Mouse (Mus musculus): ENCODE measurements at regions not wholly inside any gene's neighbourhood (a gene's known extent, or its start where the extent isn't known, plus 50 kb on each side); places are given as distances from the start of the nearest gene placed in this dataset.

- no peak for DNase-seq
Measured at GRCm38 (mm10) chr16:76827674-76828441, 185.6 kb upstream of the Usp25 start.

GRCm38 (mm10) chr16:76821261-76821660 lies 192.2 kb upstream of the Usp25 start:
- no peak for DNase-seq

GRCm38 (mm10) chr16:76816056-76816885 lies 197.2 kb upstream of the Usp25 start:
- DNase-seq: no peak

- no peak for DNase-seq
Measured at GRCm38 (mm10) chr16:76803725-76804124, 209.8 kb upstream of the Usp25 start.

GRCm38 (mm10) chr16:76786405-76787155 lies 226.9 kb upstream of the Usp25 start:
- peak; percentile 17 for DNase-seq

GRCm38 (mm10) chr16:76782656-76783055 lies 230.8 kb upstream of the Usp25 start:
- DNase-seq: no peak

GRCm38 (mm10) chr16:76775790-76776189 lies 237.7 kb upstream of the Usp25 start:
- no peak for DNase-seq

- DNase-seq: no peak
Measured at GRCm38 (mm10) chr16:76774032-76774431, 239.5 kb upstream of the Usp25 start.

- DNase-seq: no peak
Measured at GRCm38 (mm10) chr16:76773466-76773865, 240.0 kb upstream of the Usp25 start.

- no peak for DNase-seq
Measured at GRCm38 (mm10) chr16:76768607-76769006, 244.9 kb upstream of the Usp25 start.

- no peak for DNase-seq
Measured at GRCm38 (mm10) chr16:76766636-76767035, 246.9 kb upstream of the Usp25 start.

GRCm38 (mm10) chr16:76765536-76765935 lies 248.0 kb upstream of the Usp25 start:
- DNase-seq: no peak

- DNase-seq: no peak
Measured at GRCm38 (mm10) chr16:76764994-76765393, 248.5 kb upstream of the Usp25 start.

GRCm38 (mm10) chr16:76762619-76763283 lies 250.8 kb upstream of the Usp25 start:
- no peak for DNase-seq

- DNase-seq: no peak
Measured at GRCm38 (mm10) chr16:76761848-76762247, 251.7 kb upstream of the Usp25 start.

GRCm38 (mm10) chr16:76761004-76761403 lies 252.5 kb upstream of the Usp25 start:
- DNase-seq: no peak

- no peak for DNase-seq
Measured at GRCm38 (mm10) chr16:76754871-76755270, 258.6 kb upstream of the Usp25 start.

GRCm38 (mm10) chr16:76746385-76746784 lies 267.1 kb upstream of the Usp25 start:
- DNase-seq: no peak

GRCm38 (mm10) chr16:76741141-76741540 lies 272.4 kb upstream of the Usp25 start:
- no peak for DNase-seq

- DNase-seq: no peak
Measured at GRCm38 (mm10) chr16:76725991-76726390, 287.5 kb upstream of the Usp25 start.

- no peak for DNase-seq
Measured at GRCm38 (mm10) chr16:76725271-76725670, 288.2 kb upstream of the Usp25 start.

- no peak for DNase-seq
Measured at GRCm38 (mm10) chr16:76718809-76719208, 294.7 kb upstream of the Usp25 start.

- no peak for DNase-seq
Measured at GRCm38 (mm10) chr16:76718147-76718546, 295.4 kb upstream of the Usp25 start.

Measured in cerebellum, adult 9-10 months (tissue).